Comparison of ENCODE assay signal across 15 mouse cellular contexts in genomic region chr2:26641006-26641647, GRCm38 (mm10). TPM values are rescaled to one million over a fixed set of nuclear protein-coding genes. Genes with fewer than 3 reads are reported as not detected.
A peak's percentile ranks its signal among the peaks of the same experiment; 100 is the strongest.
DNase-seq lines count a peak whose midpoint lies in the region; ATAC-seq lines count a peak whose summit lies in the region.
"Had no signal": no experiment of that assay in that cellular context is flagged by ENCODE, and none has a peak within 500 bp of the region (broad histone marks: within the 10 kb centered on the region; RNA-seq: fewer than 3 reads in every experiment).

No protein-coding gene starts in this region.

- no peak overlapping the region for H3K4me3 ChIP-seq in heart, embryonic 11.5 days (ENCODE audit: low read depth, low read length)
- H3K4me3 ChIP-seq in neural tube, embryonic 11.5 days (ENCODE audit: low read depth, low read length), result peak overlapping the region; percentile 2; the same call in 1 of the 2 replicates
- no peak overlapping the region for H3K4me3 ChIP-seq in limb, embryonic 11.5 days (ENCODE audit: low read depth, low read length)
- H3K4me3 ChIP-seq in stomach, embryonic 16.5 days (replicated peaks; ENCODE audit: low read length), result no peak overlapping the region

- H3K9ac ChIP-seq in heart, embryonic 11.5 days (ENCODE audit: low read depth, low read length), result peak overlapping the region; percentile 29; the same call in 1 of the 2 replicates
- H3K9ac ChIP-seq in neural tube, embryonic 11.5 days (ENCODE audit: low read length), result no peak overlapping the region
- H3K9ac ChIP-seq in limb, embryonic 11.5 days (ENCODE audit: low read length), result peak overlapping the region; percentile 47; the same call in 1 of the 2 replicates
- H3K9ac ChIP-seq in stomach, embryonic 16.5 days (ENCODE audit: low read length), result no peak overlapping the region

- H3K36me3 ChIP-seq in heart, embryonic 11.5 days (ENCODE audit: control insufficient read depth, insufficient read depth, low read length), result peaks cover 13% of the 10 kb centered on the region
- peaks cover 7% of the 10 kb centered on the region for H3K36me3 ChIP-seq in neural tube, embryonic 11.5 days (ENCODE audit: control insufficient read depth, insufficient read depth, low read length)
- H3K36me3 ChIP-seq in limb, embryonic 11.5 days (ENCODE audit: control insufficient read depth, insufficient read depth, low read length), result peaks cover 17% of the 10 kb centered on the region
- H3K36me3 ChIP-seq in stomach, embryonic 16.5 days (ENCODE audit: control insufficient read depth, insufficient read depth, low read length), result peaks cover 5% of the 10 kb centered on the region; the same call in 1 of the 2 replicates

- WGBS in heart, embryonic 11.5 days (ENCODE audit: insufficient replicate concordance), result 58% methylated on average over 7 of the region's 7 CpGs
- WGBS in neural tube, embryonic 11.5 days, result 87% methylated on average over 7 of the region's 7 CpGs
- 70% methylated on average over 7 of the region's 7 CpGs for WGBS in limb, embryonic 11.5 days
- WGBS in stomach, embryonic 16.5 days, result 67% methylated on average over 7 of the region's 7 CpGs

- no peaks in the 10 kb centered on the region for H3K9me3 ChIP-seq in heart, embryonic 11.5 days (replicated peaks; ENCODE audit: control insufficient read depth, low read length)
- H3K9me3 ChIP-seq in neural tube, embryonic 11.5 days (ENCODE audit: control insufficient read depth, low read length), result no peaks in the 10 kb centered on the region
- no peaks in the 10 kb centered on the region for H3K9me3 ChIP-seq in limb, embryonic 11.5 days (ENCODE audit: control insufficient read depth, low read length)
- H3K9me3 ChIP-seq in stomach, embryonic 16.5 days (replicated peaks; ENCODE audit: control insufficient read depth, low read length), result no peaks in the 10 kb centered on the region

- H3K27me3 ChIP-seq in heart, embryonic 11.5 days (ENCODE audit: control insufficient read depth, insufficient read depth, low read length), result no peaks in the 10 kb centered on the region
- H3K27me3 ChIP-seq in neural tube, embryonic 11.5 days (ENCODE audit: control insufficient read depth, insufficient read depth, low read length), result no peaks in the 10 kb centered on the region
- no peaks in the 10 kb centered on the region for H3K27me3 ChIP-seq in limb, embryonic 11.5 days (ENCODE audit: control insufficient read depth, insufficient read depth, low read length)
- no peaks in the 10 kb centered on the region for H3K27me3 ChIP-seq in stomach, embryonic 16.5 days (ENCODE audit: control insufficient read depth, insufficient read depth, low read length)

- no peak overlapping the region for H3K27ac ChIP-seq in heart, embryonic 11.5 days (ENCODE audit: low read depth, low read length)
- H3K27ac ChIP-seq in neural tube, embryonic 11.5 days (ENCODE audit: low read depth, low read length), result no peak overlapping the region
- no peak overlapping the region for H3K27ac ChIP-seq in limb, embryonic 11.5 days (replicated peaks; ENCODE audit: low read depth, low read length)
- H3K27ac ChIP-seq in stomach, embryonic 16.5 days (ENCODE audit: low read length), result peak overlapping the region; percentile 92; the same call in 1 of the 2 replicates

- DNase-seq in heart, postnatal 25 days (ENCODE audit: low spot score), result no peak
- no peak for DNase-seq in neural tube, embryonic 11.5 days (ENCODE audit: low spot score)
- DNase-seq in neural tube, embryonic 10.5 days (ENCODE audit: extremely low spot score, low spot score), result no peak
- DNase-seq in limb, embryonic 11.5 days (ENCODE audit: low spot score), result no peak
- DNase-seq: kidney, adult 2 months; layer of hippocampus, postnatal 36 days had no signal

- intact Hi-C loops in heart, postnatal 25 days (cut with DNase I), result loop anchor here (2.0 kb wide), 3 partner anchors 38 to 260 kb away; no protein-coding TSS in a partner anchor

- ATAC-seq in heart, embryonic 11.5 days (replicated peaks; ENCODE audit: insufficient number of reproducible peaks, low FRiP score, low TSS enrichment), result no peak
- no peak for ATAC-seq in neural tube, embryonic 11.5 days (ENCODE audit: insufficient read depth, low FRiP score, low TSS enrichment)
- ATAC-seq in limb, embryonic 11.5 days (ENCODE audit: insufficient number of reproducible peaks, low FRiP score, low TSS enrichment, low read depth), result no peak
- no peak for ATAC-seq in stomach, embryonic 16.5 days (ENCODE audit: insufficient read depth, low FRiP score)
- ATAC-seq in erythroid progenitor cell, adult 5-6 weeks (replicated peaks; ENCODE audit: low FRiP score, poor library complexity, severe bottlenecking), result no peak
- no peak for ATAC-seq in megakaryocyte progenitor cell, adult 5-6 weeks (replicated peaks; ENCODE audit: poor library complexity)

- H3K4me1 ChIP-seq in heart, embryonic 11.5 days (ENCODE audit: control insufficient read depth, insufficient read depth, low read length), result peaks cover 11% of the 10 kb centered on the region
- peaks cover 11% of the 10 kb centered on the region for H3K4me1 ChIP-seq in neural tube, embryonic 11.5 days (ENCODE audit: control insufficient read depth, insufficient read depth, low read length)
- H3K4me1 ChIP-seq in limb, embryonic 11.5 days (ENCODE audit: control insufficient read depth, insufficient read depth, low read length), result peaks cover 12% of the 10 kb centered on the region; the same call in 1 of the 2 replicates
- H3K4me1 ChIP-seq in stomach, embryonic 16.5 days (ENCODE audit: control insufficient read depth, insufficient read depth, low read length), result peaks cover 23% of the 10 kb centered on the region

- H3K4me2 ChIP-seq in heart, embryonic 11.5 days, result no peak overlapping the region
- no peak overlapping the region for H3K4me2 ChIP-seq in neural tube, embryonic 11.5 days (ENCODE audit: low read depth)
- H3K4me2 ChIP-seq in limb, embryonic 11.5 days (ENCODE audit: low read depth, severe bottlenecking), result no peak overlapping the region
- no peak overlapping the region for H3K4me2 ChIP-seq in stomach, embryonic 16.5 days (ENCODE audit: low read depth, low read length)

RNA-seq across cellular contexts. Expression of gene Fam69b, which starts 12.9 kb away (rescaled TPM):
- polyA plus RNA-seq in heart, embryonic 11.5 days (2014; fragmentation: Nextera tagmentation; extraction: Ambion mirVana), result 13.4 and 14.9 TPM in 2 replicates
- 10 to 100 TPM; 26.9 to 28.9 TPM for total RNA-seq in heart, postnatal 25 days (2021)
- polyA plus RNA-seq in neural tube, embryonic 11.5 days (2014; fragmentation: Nextera tagmentation; extraction: Ambion mirVana), result 43.7 and 50.3 TPM in 2 replicates
- polyA plus RNA-seq in limb, embryonic 11.5 days (2014; fragmentation: Nextera tagmentation; extraction: Ambion mirVana), result 42.4 and 45.1 TPM in 2 replicates
- polyA plus RNA-seq in stomach, embryonic 16.5 days (2015; fragmentation: Nextera tagmentation; extraction: Ambion mirVana), result 23.2 and 27.3 TPM in 2 replicates
- not detected in 2 replicates for total RNA-seq in erythroid progenitor cell, adult 5-6 weeks (2015; ENCODE audit: low replicate concordance)
- total RNA-seq in erythroid progenitor cell, adult 5-6 weeks (2017; ENCODE audit: low replicate concordance), result not detected in 2 replicates
- total RNA-seq in megakaryocyte progenitor cell, adult 5-6 weeks (2015), result 2.8 and 4.8 TPM in 2 replicates
- total RNA-seq in megakaryocyte progenitor cell, adult 5-6 weeks (2017), result 9.2 and 9.4 TPM in 2 replicates

RNA-seq across cellular contexts. Expression of gene Lcn4, which starts 30.0 kb away (rescaled TPM):
- not detected in 2 replicates for polyA plus RNA-seq in heart, embryonic 11.5 days (2014; fragmentation: Nextera tagmentation; extraction: Ambion mirVana)
- not detected for total RNA-seq in heart, postnatal 25 days (2021)
- not detected in 2 replicates for polyA plus RNA-seq in neural tube, embryonic 11.5 days (2014; fragmentation: Nextera tagmentation; extraction: Ambion mirVana)
- not detected in 2 replicates for polyA plus RNA-seq in limb, embryonic 11.5 days (2014; fragmentation: Nextera tagmentation; extraction: Ambion mirVana)
- polyA plus RNA-seq in stomach, embryonic 16.5 days (2015; fragmentation: Nextera tagmentation; extraction: Ambion mirVana), result not detected in 2 replicates
- not detected in 2 replicates for total RNA-seq in erythroid progenitor cell, adult 5-6 weeks (2015; ENCODE audit: low replicate concordance)
- total RNA-seq in erythroid progenitor cell, adult 5-6 weeks (2017; ENCODE audit: low replicate concordance), result not detected in 2 replicates
- total RNA-seq in megakaryocyte progenitor cell, adult 5-6 weeks (2015), result 0.30 and 1.6 TPM in 2 replicates
- not detected in 2 replicates for total RNA-seq in megakaryocyte progenitor cell, adult 5-6 weeks (2017)
- total RNA-seq: common myeloid progenitor, adult 5-6 weeks; heart, adult 8-10 months; layer of hippocampus, postnatal 36 days; midbrain, postnatal 0 days had no signal
- polyA plus RNA-seq: forebrain, embryonic 14.5 days; lung, embryonic 14.5 days; midbrain, postnatal 0 days had no signal

RNA-seq across cellular contexts. Expression of gene Agpat2, which starts 36.9 kb away (rescaled TPM):
- polyA plus RNA-seq in heart, embryonic 11.5 days (2014; fragmentation: Nextera tagmentation; extraction: Ambion mirVana), result 15.7 and 20.6 TPM in 2 replicates
- 10 to 100 TPM; 49.7 to 51.6 TPM for total RNA-seq in heart, postnatal 25 days (2021)
- polyA plus RNA-seq in neural tube, embryonic 11.5 days (2014; fragmentation: Nextera tagmentation; extraction: Ambion mirVana), result 6.8 and 7.5 TPM in 2 replicates
- 12.2 and 12.8 TPM in 2 replicates for polyA plus RNA-seq in limb, embryonic 11.5 days (2014; fragmentation: Nextera tagmentation; extraction: Ambion mirVana)
- 66.8 and 72.1 TPM in 2 replicates for polyA plus RNA-seq in stomach, embryonic 16.5 days (2015; fragmentation: Nextera tagmentation; extraction: Ambion mirVana)
- total RNA-seq in erythroid progenitor cell, adult 5-6 weeks (2015; ENCODE audit: low replicate concordance), result 12.2 and 12.6 TPM in 2 replicates
- total RNA-seq in erythroid progenitor cell, adult 5-6 weeks (2017; ENCODE audit: low replicate concordance), result 6.2 and 12.0 TPM in 2 replicates
- total RNA-seq in megakaryocyte progenitor cell, adult 5-6 weeks (2015), result 47.8 and 50.3 TPM in 2 replicates
- 43.5 and 52.3 TPM in 2 replicates for total RNA-seq in megakaryocyte progenitor cell, adult 5-6 weeks (2017)

RNA-seq across cellular contexts. Expression of gene Gm20532, which starts 54.7 kb away (rescaled TPM):
- not detected in 2 replicates for polyA plus RNA-seq in heart, embryonic 11.5 days (2014; fragmentation: Nextera tagmentation; extraction: Ambion mirVana)
- not detected for total RNA-seq in heart, postnatal 25 days (2021)
- polyA plus RNA-seq in neural tube, embryonic 11.5 days (2014; fragmentation: Nextera tagmentation; extraction: Ambion mirVana), result not detected in 2 replicates
- polyA plus RNA-seq in limb, embryonic 11.5 days (2014; fragmentation: Nextera tagmentation; extraction: Ambion mirVana), result 0.27 TPM in 1 of 2 replicates, not detected in the other
- not detected in 2 replicates for polyA plus RNA-seq in stomach, embryonic 16.5 days (2015; fragmentation: Nextera tagmentation; extraction: Ambion mirVana)
- not detected in 2 replicates for total RNA-seq in erythroid progenitor cell, adult 5-6 weeks (2015; ENCODE audit: low replicate concordance)
- total RNA-seq in erythroid progenitor cell, adult 5-6 weeks (2017; ENCODE audit: low replicate concordance), result 1.9 TPM in 1 of 2 replicates, not detected in the other
- total RNA-seq in megakaryocyte progenitor cell, adult 5-6 weeks (2015), result not detected in 2 replicates
- not detected in 2 replicates for total RNA-seq in megakaryocyte progenitor cell, adult 5-6 weeks (2017)
- total RNA-seq: common myeloid progenitor, adult 5-6 weeks; heart, adult 8-10 months; layer of hippocampus, postnatal 36 days; midbrain, postnatal 0 days had no signal
- polyA plus RNA-seq: forebrain, embryonic 14.5 days; kidney, adult 2 months; lung, embryonic 14.5 days had no signal

Comparison
In these comparisons a context has a peak if more than half of its experiments do, and no peak if none do; other contexts are left out.
1. H3K9ac ChIP-seq: peak in heart, embryonic 11.5 days (single experiment) and limb, embryonic 11.5 days (single experiment); none in neural tube, embryonic 11.5 days (single experiment) and stomach, embryonic 16.5 days (single experiment).